Mouse (Mus musculus) stomach, postnatal 0 days (tissue): ENCODE measurements around the gene Akap13. TPM values are rescaled to one million over a fixed set of nuclear protein-coding genes. Genes with fewer than 3 reads are reported as not detected.

Experiments
- ATAC-seq: fragments of 200-750 bp; cut with Nextera tagmentation; 2 replicates; pipeline ENCODE4 v1.8.0; 2017; ENCODE audit not compliant: low FRiP score, low TSS enrichment
- DNase-seq: peaks from one replicate; pipeline ENCODE4 v3.0.0-alpha.2; 2016; ENCODE audit warnings: low spot score
- H3K27ac ChIP-seq: fragments of 300-500 bp; sonication (generic); replicated peaks from 2 replicates; pipeline ENCODE4 v1.5.1; 2014; ENCODE audit warnings: mild to moderate bottlenecking, control low read depth
- H3K27me3 ChIP-seq: fragments of 300-500 bp; sonication (generic); 2 replicates; pipeline ENCODE4 v1.6.1; 2014; ENCODE audit warnings: low read length; ENCODE audit not compliant: control insufficient read depth, insufficient read depth
- H3K36me3 ChIP-seq: fragments of 300-500 bp; sonication (generic); 2 replicates; pipeline ENCODE4 v1.6.1; 2014; ENCODE audit warnings: low read length, mixed read lengths; ENCODE audit not compliant: control insufficient read depth, insufficient read depth
- H3K4me1 ChIP-seq: fragments of 300-500 bp; sonication (generic); replicated peaks from 2 replicates; pipeline ENCODE4 v1.6.1; 2014; ENCODE audit warnings: antibody characterized with exemption; ENCODE audit not compliant: control insufficient read depth, insufficient read depth
- H3K4me2 ChIP-seq: fragments of 300-500 bp; sonication (generic); replicated peaks from 2 replicates; pipeline ENCODE4 v1.6.1; 2014; ENCODE audit warnings: low read depth, mild to moderate bottlenecking, control low read depth, moderate library complexity
- H3K4me3 ChIP-seq: fragments of 300-500 bp; sonication (generic); 2 replicates; pipeline ENCODE4 v1.5.1; 2014; ENCODE audit warnings: low read depth, low read length, control low read depth
- H3K9ac ChIP-seq: fragments of 300-500 bp; sonication (generic); 2 replicates; pipeline ENCODE4 v1.6.1; 2014; ENCODE audit warnings: mild to moderate bottlenecking, low read length, control low read depth, mixed read lengths
- H3K9me3 ChIP-seq: fragments of 300-500 bp; sonication (generic); 2 replicates; pipeline ENCODE4 v1.6.1; 2016; ENCODE audit warnings: low read length; ENCODE audit not compliant: control insufficient read depth
- CTCF ChIP-seq: IDR thresholded peaks from 2 replicates; pipeline ENCODE4 v1.5.1; 2016; ENCODE audit warnings: antibody characterized with exemption, low read depth, mild to moderate bottlenecking, moderate library complexity
- EP300 ChIP-seq: optimal IDR thresholded peaks from 2 replicates; pipeline ENCODE3; 2016; ENCODE audit warnings: antibody characterized with exemption
- WGBS: fragments of 180-500 bp; shearing (Covaris S2); extraction: QIAGEN DNeasy Blood & Tissue Kit; methylation state at CpG from one replicate; pipeline ENCODE4 v1.1.7; 2014; 5-methylcytosine and 5-hydroxymethylcytosine counted together
- polyA plus RNA-seq: library from polyadenylated mRNA; unstranded; fragments of >200 nt; fragmentation: Nextera tagmentation; extraction: Ambion mirVana; gene quantifications from 2 replicates; pipeline ENCODE4 v1.2.1, GENCODE M21; 2015

The Akap13 gene
- polyA plus RNA-seq, 1 experiment from 2014 or later: 18.8 TPM

DNA sequence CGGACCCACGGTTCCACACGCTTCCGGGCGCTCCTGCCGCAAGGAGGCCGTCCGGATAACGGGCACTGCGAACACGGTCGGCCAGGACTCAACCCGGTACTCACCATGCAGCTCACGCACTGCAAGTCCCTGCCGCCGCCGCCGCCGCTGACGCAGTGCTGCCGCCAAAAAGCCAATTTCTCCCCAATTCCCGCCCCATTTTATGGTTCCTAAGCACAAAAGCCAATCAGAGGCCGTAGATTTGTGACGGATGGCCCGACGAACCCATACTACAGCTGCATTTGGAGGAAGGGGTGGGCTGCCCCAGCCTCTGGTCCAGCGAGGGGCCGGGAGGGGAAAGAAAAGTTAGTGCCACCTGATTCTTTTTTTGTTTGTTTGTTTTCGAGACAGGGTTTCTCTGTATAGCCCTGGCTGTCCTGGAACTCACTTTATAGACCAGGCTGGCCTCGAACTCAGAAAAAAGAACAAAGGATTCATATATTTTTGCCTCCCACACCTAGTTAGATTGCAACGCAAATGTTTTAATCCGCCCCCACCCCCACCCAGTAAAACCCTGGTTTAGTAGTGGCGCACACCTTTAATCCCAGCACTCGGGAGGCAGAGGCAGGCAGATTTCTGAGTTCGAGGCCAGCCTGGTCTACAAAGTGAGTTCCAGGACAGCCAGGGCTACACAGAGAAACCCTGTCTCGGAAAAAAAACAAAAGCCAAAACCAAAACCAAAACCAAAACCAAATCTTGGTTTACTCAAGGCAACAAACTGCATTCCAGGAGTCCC, 326.8 kb downstream of the Akap13 start:
- 0 out of 2 replicates have a peak, but pooled peaks have one; percentile 23 for TF ChIP-seq CTCF
- no peak for TF ChIP-seq EP300
- Histone ChIP-seq H3K4me2 (peak overlapping the region; percentile 63), H3K27me3 (no peaks in the 10 kb centered on the region), H3K27ac (no peak overlapping the region), H3K9ac (peak overlapping the region; percentile 60), H3K9me3 (no peaks in the 10 kb centered on the region), H3K36me3 (no peaks in the 10 kb centered on the region), H3K4me1 (no peaks in the 10 kb centered on the region), H3K4me3 (peak overlapping the region; percentile 53)
- DNase-seq (peak; percentile 82), ATAC-seq (peak; percentile 92)
- WGBS: 9% methylated on average over 36 of the region's 36 CpGs

DNA sequence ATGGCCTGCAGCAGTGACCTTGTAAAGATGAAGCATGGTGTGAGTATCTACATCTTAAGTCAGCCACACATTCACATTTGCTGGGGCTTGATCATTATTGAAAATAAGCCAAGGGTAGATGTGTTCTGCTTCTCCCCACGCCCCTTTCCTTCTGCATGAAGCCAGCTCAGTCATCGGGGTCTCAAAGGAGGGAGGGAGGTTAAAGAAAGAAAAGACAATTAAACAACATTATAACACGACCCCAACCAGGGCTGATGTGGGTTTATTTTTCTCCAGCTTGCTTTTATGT, 327.3 kb downstream of the Akap13 start:
- no peaks in the 10 kb centered on the region for H3K4me1 ChIP-seq
- no peak overlapping the region for H3K27ac ChIP-seq
- no peak overlapping the region for H3K4me3 ChIP-seq
- TF ChIP-seq EP300 (no peak), CTCF (no peak)
- no peak for ATAC-seq
- 77% methylated on average over 3 of the region's 3 CpGs for WGBS
- no peak overlapping the region for H3K4me2 ChIP-seq
- no peaks in the 10 kb centered on the region for H3K36me3 ChIP-seq
- no peak overlapping the region for H3K9ac ChIP-seq
- no peak for DNase-seq
- no peaks in the 10 kb centered on the region for H3K9me3 ChIP-seq
- no peaks in the 10 kb centered on the region for H3K27me3 ChIP-seq

DNA sequence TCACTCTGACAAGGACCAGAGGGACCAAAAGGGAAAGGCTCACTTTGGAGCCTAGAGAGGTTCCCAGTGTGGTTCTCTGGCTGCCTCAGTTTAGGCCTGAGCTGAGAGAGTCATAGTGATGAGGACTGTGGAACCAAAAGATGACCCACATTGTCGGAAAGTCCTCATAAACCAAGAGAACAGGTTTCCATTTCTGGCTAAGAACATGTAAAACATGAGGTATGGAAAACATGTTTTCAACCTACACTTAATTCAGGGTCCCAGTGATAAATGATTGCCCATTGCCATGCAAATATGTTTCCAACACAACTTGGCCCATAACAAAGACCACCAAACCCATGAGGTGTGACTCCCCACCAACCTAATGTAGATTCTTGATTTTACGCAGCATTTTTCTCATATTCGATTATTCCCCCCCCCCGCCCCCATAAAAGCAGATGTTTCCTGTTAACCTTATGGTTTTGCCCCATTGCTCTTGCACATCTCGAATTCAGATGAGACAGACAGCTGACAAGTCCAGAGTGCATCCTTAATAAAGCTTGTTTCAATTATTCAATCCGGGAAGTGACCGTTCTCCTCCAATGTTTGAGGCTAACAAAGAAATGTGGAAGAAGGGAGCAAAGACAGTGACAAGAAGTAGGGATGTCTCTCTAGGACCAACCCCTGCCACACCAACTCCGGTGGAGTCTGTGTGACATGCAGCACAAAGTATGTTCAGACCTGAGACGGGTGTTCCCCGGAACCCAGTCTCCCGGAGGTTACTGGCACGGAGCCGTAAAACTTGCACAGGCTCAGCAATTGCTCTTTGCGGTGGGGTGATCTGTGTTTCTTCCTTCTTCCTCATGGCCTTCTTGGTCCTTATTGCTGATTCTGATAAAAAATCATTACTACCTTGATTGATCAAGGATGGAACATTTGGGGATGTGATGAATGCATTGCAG, 330.3 kb downstream of the Akap13 start:
- Histone ChIP-seq H3K9ac (no peak overlapping the region), H3K4me2 (no peak overlapping the region), H3K9me3 (no peaks in the 10 kb centered on the region), H3K27ac (no peak overlapping the region), H3K27me3 (no peaks in the 10 kb centered on the region), H3K4me1 (no peaks in the 10 kb centered on the region), H3K4me3 (no peak overlapping the region), H3K36me3 (no peaks in the 10 kb centered on the region)
- no peak for TF ChIP-seq CTCF
- TF ChIP-seq EP300: no peak
- ATAC-seq (no peak), DNase-seq (no peak)
- WGBS: 86% methylated on average over 14 of the region's 14 CpGs

DNA sequence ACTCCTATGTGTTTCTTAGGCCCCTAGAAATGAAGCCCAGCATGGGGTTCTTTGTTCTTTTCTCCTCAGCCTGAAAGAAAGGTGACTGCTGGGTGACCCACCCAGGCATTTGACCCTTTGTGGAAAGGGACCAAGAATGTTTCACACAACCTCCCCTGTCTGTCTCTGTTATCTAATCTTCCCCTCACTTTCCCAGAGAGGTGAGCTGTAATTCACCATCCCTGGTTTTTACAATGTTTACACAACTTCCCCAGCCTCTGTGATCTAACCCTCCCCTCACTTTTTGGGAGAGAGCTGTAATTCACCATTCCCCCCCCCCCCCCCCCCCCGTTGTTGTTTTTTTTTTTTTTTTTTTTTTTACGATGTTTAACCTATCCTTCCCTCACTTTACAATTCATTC, 331.5 kb downstream of the Akap13 start:
- WGBS: no CpG with 5 or more reads among the region's 2 CpGs
- no peaks in the 10 kb centered on the region for H3K9me3 ChIP-seq
- H3K4me2 ChIP-seq: no peak overlapping the region
- H3K36me3 ChIP-seq: no peaks in the 10 kb centered on the region
- H3K27ac ChIP-seq: no peak overlapping the region
- DNase-seq: no peak
- TF ChIP-seq CTCF (no peak), EP300 (no peak)
- no peak overlapping the region for H3K4me3 ChIP-seq
- no peaks in the 10 kb centered on the region for H3K4me1 ChIP-seq
- no peak overlapping the region for H3K9ac ChIP-seq
- ATAC-seq: no peak
- H3K27me3 ChIP-seq: no peaks in the 10 kb centered on the region

DNA sequence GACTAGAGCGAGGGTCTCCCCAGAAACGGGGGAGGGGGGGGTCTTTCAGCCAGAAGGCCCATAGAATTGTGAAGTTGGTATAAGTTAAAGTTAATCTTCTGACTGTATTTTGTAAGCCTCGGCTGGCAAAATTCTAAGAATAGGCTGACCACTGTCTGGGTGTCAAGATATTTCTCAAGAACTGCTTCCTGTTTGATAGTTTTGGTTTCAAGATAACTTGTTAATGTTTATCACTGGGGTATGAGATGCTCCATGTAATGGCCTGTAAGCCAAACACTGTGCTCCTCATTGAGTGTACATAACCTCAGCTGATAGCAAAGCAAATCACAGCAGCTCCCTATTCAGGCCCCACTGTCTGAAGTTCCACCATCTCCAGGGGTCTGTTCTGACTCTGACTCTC, 332.0 kb downstream of the Akap13 start:
- Histone ChIP-seq H3K9me3 (no peaks in the 10 kb centered on the region), H3K36me3 (no peaks in the 10 kb centered on the region), H3K4me2 (no peak overlapping the region), H3K9ac (no peak overlapping the region), H3K4me3 (no peak overlapping the region), H3K4me1 (no peaks in the 10 kb centered on the region), H3K27ac (no peak overlapping the region), H3K27me3 (no peaks in the 10 kb centered on the region)
- DNase-seq: no peak
- TF ChIP-seq EP300 (no peak), CTCF (no peak)
- 41% methylated on average over 3 of the region's 3 CpGs for WGBS
- ATAC-seq: no peak
